Mouse (Mus musculus) liver, embryonic 18 days (tissue): ENCODE measurements around the gene Nptn. TPM values are rescaled to one million over a fixed set of nuclear protein-coding genes. Genes with fewer than 3 reads are reported as not detected.

Experiments used
- polyA plus RNA-seq: library from polyadenylated mRNA; depleted of rRNA; stranded (reverse); fragments of >200 nt; gene quantifications from 2 replicates; pipeline ENCODE4 v1.2.3, GENCODE M21; 2012; rRNA removed

The Nptn gene
- 118 and 123 TPM in 2 replicates for polyA plus RNA-seq

GRCm38 (mm10) chr9:58581958-58582540 is at the start of gene Nptn:
Gene Nptn, plus strand, starts transcription at chr9:58582240.

GRCm38 (mm10) chr9:58554908-58555684 is 26.9 kb upstream of the Nptn start, which contains the start of gene Cd276:
Gene Cd276, minus strand, starts transcription at chr9:58555437.

Other genes with a start within 250 kb of the Nptn start
- gene Tbc1d21, start 211.8 kb upstream of the Nptn start, polyA plus RNA-seq: not detected in 2 replicates
- gene Insyn1, start 93.6 kb upstream of the Nptn start, polyA plus RNA-seq: 0.09 and 0.11 TPM in 2 replicates
- gene Cd276, start 26.8 kb upstream of the Nptn start, polyA plus RNA-seq: 1.0 TPM in 2 replicates
- gene Rec114, start 161.7 kb downstream of the Nptn start, polyA plus RNA-seq: 8.2 and 11.2 TPM in 2 replicates
- gene Hcn4, start 241.2 kb downstream of the Nptn start, polyA plus RNA-seq: under 0.01 TPM in 1 of 2 replicates, not detected in the other